Comparison of ENCODE assay signal across 8 mouse cellular contexts in genomic region chr8:110719898-110720653, GRCm38 (mm10). TPM values are rescaled to one million over a fixed set of nuclear protein-coding genes. Genes with fewer than 3 reads are reported as not detected.
A peak's percentile ranks its signal among the peaks of the same experiment; 100 is the strongest.
DNase-seq lines count a peak whose midpoint lies in the region; ATAC-seq lines count a peak whose summit lies in the region.

No protein-coding gene starts in this region.

- WGBS in kidney, embryonic 14.5 days, result 60% methylated on average over 6 of the region's 6 CpGs
- 48% methylated on average over 6 of the region's 6 CpGs for WGBS in embryonic facial prominence, embryonic 12.5 days
- WGBS in hindbrain, embryonic 12.5 days, result 54% methylated on average over 6 of the region's 6 CpGs
- WGBS in midbrain, embryonic 15.5 days, result 50% methylated on average over 6 of the region's 6 CpGs

- no peak for DNase-seq in kidney, adult 11 months
- DNase-seq in layer of hippocampus, adult 9-11 months, result no peak
- no peak for DNase-seq in urinary bladder, postnatal 10 days (ENCODE audit: low spot score)
- DNase-seq in right cerebral cortex, postnatal 14 days, result no peak

- H3K27me3 ChIP-seq in kidney, embryonic 14.5 days (ENCODE audit: control insufficient read depth, insufficient read depth, low read length), result no peaks in the 10 kb centered on the region
- no peaks in the 10 kb centered on the region for H3K27me3 ChIP-seq in embryonic facial prominence, embryonic 12.5 days
- no peaks in the 10 kb centered on the region; the same call in 1 of the 2 replicates for H3K27me3 ChIP-seq in hindbrain, embryonic 12.5 days
- H3K27me3 ChIP-seq in midbrain, embryonic 15.5 days (replicated peaks), result no peaks in the 10 kb centered on the region

- H3K4me1 ChIP-seq in kidney, embryonic 14.5 days (ENCODE audit: control insufficient read depth, insufficient read depth, low read length), result peaks cover 84% of the 10 kb centered on the region
- H3K4me1 ChIP-seq in embryonic facial prominence, embryonic 12.5 days, result peaks cover 69% of the 10 kb centered on the region
- H3K4me1 ChIP-seq in hindbrain, embryonic 12.5 days, result peaks cover 75% of the 10 kb centered on the region
- H3K4me1 ChIP-seq in midbrain, embryonic 15.5 days, result peaks cover 69% of the 10 kb centered on the region

- no peak overlapping the region; the same call in 1 of the 2 replicates for H3K4me3 ChIP-seq in kidney, embryonic 14.5 days (ENCODE audit: low read length)
- no peak overlapping the region for H3K4me3 ChIP-seq in embryonic facial prominence, embryonic 12.5 days
- peak overlapping the region; percentile 8 for H3K4me3 ChIP-seq in hindbrain, embryonic 12.5 days
- peak overlapping the region; percentile 81 for H3K4me3 ChIP-seq in midbrain, embryonic 15.5 days

- H3K9me3 ChIP-seq in kidney, embryonic 14.5 days (ENCODE audit: control insufficient read depth, low read length), result no peaks in the 10 kb centered on the region
- H3K9me3 ChIP-seq in embryonic facial prominence, embryonic 12.5 days, result no peaks in the 10 kb centered on the region
- no peaks in the 10 kb centered on the region for H3K9me3 ChIP-seq in hindbrain, embryonic 12.5 days (replicated peaks)
- no peaks in the 10 kb centered on the region for H3K9me3 ChIP-seq in midbrain, embryonic 15.5 days

- no peak for ATAC-seq in kidney, embryonic 14.5 days (ENCODE audit: low FRiP score, low TSS enrichment)
- ATAC-seq in embryonic facial prominence, embryonic 12.5 days (ENCODE audit: insufficient number of reproducible peaks, insufficient read depth, low FRiP score, low TSS enrichment), result no peak
- ATAC-seq in hindbrain, embryonic 12.5 days (ENCODE audit: low FRiP score), result no peak
- no peak for ATAC-seq in midbrain, embryonic 15.5 days (replicated peaks)

- H3K4me2 ChIP-seq in kidney, embryonic 14.5 days (replicated peaks; ENCODE audit: low read depth, low read length), result peak overlapping the region; percentile 89; the same call in 1 of the 2 replicates
- peak overlapping the region; percentile 87; the same call in 1 of the 2 replicates for H3K4me2 ChIP-seq in embryonic facial prominence, embryonic 12.5 days (replicated peaks)
- H3K4me2 ChIP-seq in hindbrain, embryonic 12.5 days (replicated peaks), result peak overlapping the region; percentile 81
- H3K4me2 ChIP-seq in midbrain, embryonic 15.5 days, result peak overlapping the region; percentile 74

- no peak overlapping the region for H3K9ac ChIP-seq in kidney, embryonic 14.5 days (ENCODE audit: low read depth, low read length)
- H3K9ac ChIP-seq in embryonic facial prominence, embryonic 12.5 days, result no peak overlapping the region
- peak overlapping the region; percentile 80 for H3K9ac ChIP-seq in hindbrain, embryonic 12.5 days
- H3K9ac ChIP-seq in midbrain, embryonic 15.5 days, result peak overlapping the region; percentile 95

- H3K36me3 ChIP-seq in kidney, embryonic 14.5 days (ENCODE audit: control insufficient read depth, insufficient read depth, low read length), result no peaks in the 10 kb centered on the region
- 0 out of 2 replicates have a peak, but pooled peaks cover 4% of the 10 kb centered on the region for H3K36me3 ChIP-seq in embryonic facial prominence, embryonic 12.5 days
- H3K36me3 ChIP-seq in hindbrain, embryonic 12.5 days, result peaks cover 5% of the 10 kb centered on the region; the same call in 1 of the 2 replicates
- no peaks in the 10 kb centered on the region for H3K36me3 ChIP-seq in midbrain, embryonic 15.5 days (replicated peaks)

- peak overlapping the region; percentile 69; the same call in 1 of the 2 replicates for H3K27ac ChIP-seq in kidney, embryonic 14.5 days (ENCODE audit: low read depth, low read length)
- peak overlapping the region; percentile 90 for H3K27ac ChIP-seq in embryonic facial prominence, embryonic 12.5 days
- peak overlapping the region; percentile 92 for H3K27ac ChIP-seq in hindbrain, embryonic 12.5 days
- H3K27ac ChIP-seq in midbrain, embryonic 15.5 days, result peak overlapping the region; percentile 94

RNA-seq across cellular contexts. Expression of gene Mtss1l, which starts 1.2 kb away (rescaled TPM):
- 11.2 and 11.4 TPM in 2 replicates for polyA plus RNA-seq in kidney, embryonic 14.5 days (2014; fragmentation: Nextera tagmentation; extraction: Ambion mirVana)
- 10.9 and 17.4 TPM in 2 replicates for polyA plus RNA-seq in embryonic facial prominence, embryonic 12.5 days (2016; fragmentation: Nextera tagmentation; extraction: Ambion mirVana)
- 21.6 and 23.3 TPM in 2 replicates for polyA plus RNA-seq in hindbrain, embryonic 12.5 days (2016; fragmentation: Nextera tagmentation; extraction: Ambion mirVana)
- polyA plus RNA-seq in midbrain, embryonic 15.5 days (2015; fragmentation: Nextera tagmentation; extraction: Ambion mirVana), result 45.7 and 50.0 TPM in 2 replicates

Comparison
In these comparisons a context has a peak if more than half of its experiments do, and no peak if none do; other contexts are left out.
1. H3K4me3 ChIP-seq: peak in hindbrain, embryonic 12.5 days (single experiment) and midbrain, embryonic 15.5 days (single experiment); none in kidney, embryonic 14.5 days (single experiment) and embryonic facial prominence, embryonic 12.5 days (single experiment).
2. H3K9ac ChIP-seq: peak in hindbrain, embryonic 12.5 days (single experiment) and midbrain, embryonic 15.5 days (single experiment); none in kidney, embryonic 14.5 days (single experiment) and embryonic facial prominence, embryonic 12.5 days (single experiment).
3. Peak in every context shown above with its lines, with median percentiles within 50 percentile points of each other: H3K27ac ChIP-seq and H3K4me2 ChIP-seq.